Mouse (Mus musculus) central nervous system, embryonic 18 days (tissue): Measurements from ENCODE around the gene Zfp36. TPM values are rescaled to one million over a fixed set of nuclear protein-coding genes. Genes with fewer than 3 reads are reported as not detected.

Experiments
- polyA plus RNA-seq: library from polyadenylated mRNA; depleted of rRNA; stranded (reverse); fragments of >200 nt; gene quantifications from 2 replicates; pipeline ENCODE4 v1.2.3, GENCODE M21; 2012; rRNA removed

Zfp36 gene
- 2.6 and 4.6 TPM in 2 replicates for polyA plus RNA-seq

DNA sequence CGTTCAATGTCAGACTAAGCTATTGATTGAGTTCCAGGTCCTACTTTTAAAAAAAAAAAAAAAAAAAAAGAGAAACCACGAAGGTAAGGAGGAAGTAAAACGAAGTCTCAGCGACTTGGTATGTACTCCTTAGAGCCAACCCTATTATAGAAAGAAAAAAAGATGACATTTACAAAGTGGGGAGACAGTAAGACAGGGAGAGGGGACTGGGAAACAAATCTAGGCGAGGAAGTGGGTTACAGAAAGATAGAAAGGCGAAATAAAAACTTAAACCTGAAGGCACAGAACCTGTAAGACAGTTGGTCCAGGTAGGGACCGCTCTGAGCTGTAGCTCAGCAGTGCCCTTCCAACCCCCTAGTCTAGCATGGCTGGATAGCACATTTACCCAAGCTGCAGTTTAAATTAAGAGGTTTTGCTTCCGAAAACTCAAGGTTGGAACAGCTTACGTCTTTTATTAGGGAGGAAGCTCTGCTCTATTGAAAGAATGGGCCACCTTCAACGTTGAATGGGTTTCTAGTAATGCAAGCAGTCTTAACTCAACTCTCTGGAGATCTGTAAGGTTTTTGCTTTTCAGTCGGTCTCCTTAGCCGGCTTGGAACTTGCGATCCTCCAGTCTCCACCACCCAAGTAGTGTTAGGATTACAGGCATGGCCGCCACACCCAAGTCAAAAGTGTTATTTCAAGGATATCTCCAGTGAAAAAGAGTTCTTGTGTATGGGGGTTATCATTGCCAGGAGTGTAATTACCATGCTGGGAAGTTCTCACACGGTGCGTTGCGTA lies at the start of gene Zfp36:
Gene Zfp36, minus strand, starts transcription at position 17 of the 780 bp plus-strand sequence.

DNA sequence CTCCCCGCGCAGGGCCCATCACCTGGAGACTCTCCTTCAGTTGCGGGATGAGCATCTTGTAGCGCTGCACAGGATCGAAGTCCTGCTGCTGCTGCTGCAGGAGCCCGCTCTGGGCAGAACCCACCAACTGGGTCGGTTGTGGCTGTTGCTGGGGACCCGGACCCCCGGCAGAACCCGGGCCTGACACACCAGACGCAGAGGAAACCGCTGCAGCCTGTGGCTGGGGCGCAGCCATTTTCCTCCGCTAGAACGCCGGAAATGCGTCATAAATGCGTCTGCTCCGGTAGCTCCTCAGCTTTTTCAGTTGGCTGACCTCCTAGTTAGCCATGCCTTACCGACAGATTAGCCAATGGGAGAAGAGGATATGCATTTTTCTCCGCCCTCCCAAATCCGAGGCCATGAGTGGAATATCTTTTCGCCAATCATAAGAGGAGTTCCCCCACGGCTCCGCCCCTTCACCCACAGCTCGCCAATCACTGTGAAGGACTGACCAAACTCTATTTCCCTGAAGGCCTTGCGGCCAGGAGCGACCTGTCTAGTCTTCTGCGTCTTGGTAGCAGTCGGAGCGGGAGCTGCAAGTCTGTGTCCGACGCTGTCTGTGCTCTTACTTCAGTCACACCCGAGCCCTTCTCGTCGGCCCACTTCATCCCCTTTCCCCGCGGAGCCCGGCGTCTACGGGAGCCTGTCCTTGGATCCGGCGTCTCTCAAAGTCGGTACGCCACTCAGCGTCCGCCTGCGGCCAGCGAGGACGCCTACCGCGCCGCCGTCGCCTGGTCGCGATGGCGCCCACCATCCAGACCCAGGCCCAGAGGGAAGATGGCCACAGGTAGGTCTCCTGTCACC lies 12.6 kb upstream of the Zfp36 start, which contains the start of the genes Med29 and Paf1:
Gene Med29, minus strand, starts transcription at position 280 of the 843 bp plus-strand sequence.
Gene Paf1, plus strand, starts transcription at position 523 of the 843 bp plus-strand sequence.

DNA sequence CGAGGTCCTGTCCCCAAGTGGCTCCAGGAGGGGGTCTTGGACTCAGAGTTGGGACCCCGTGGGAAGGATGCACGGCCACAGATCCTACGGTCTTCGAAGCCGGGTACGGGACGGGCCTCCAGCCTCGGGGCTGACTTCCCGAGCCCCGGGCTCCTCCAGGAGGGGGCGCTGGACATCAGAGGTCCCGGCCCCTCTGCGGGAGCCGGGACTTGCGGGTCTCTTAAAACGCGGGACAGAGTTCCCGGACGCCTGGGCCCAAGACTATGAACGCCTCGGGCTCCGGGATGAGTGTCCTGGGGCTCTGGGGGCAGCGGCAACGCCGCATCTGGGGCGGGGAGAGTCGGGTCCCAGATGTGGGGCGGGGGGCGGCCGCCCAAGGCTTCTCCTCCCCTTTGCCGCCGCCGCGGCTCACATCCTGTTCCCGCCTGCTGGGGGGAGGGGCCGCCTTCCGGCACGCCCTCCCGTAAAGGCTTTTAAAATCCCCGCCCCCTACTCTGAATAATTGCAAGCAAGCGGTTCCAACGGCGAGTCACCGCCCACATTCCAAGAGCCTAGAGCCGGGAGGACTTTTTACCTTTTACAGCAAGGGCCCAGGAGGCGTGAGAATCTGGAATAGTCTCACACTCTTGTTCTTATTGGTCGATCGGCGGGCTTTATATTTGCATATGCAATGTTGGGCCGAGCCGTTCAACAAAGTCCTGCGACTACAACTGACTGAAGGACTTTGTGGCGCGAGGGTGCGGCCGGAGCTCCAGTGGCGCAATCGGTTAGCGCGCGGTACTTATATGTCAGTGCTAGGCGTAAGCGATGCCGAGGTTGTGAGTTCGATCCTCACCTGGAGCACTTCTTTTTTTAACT lies 7.6 kb downstream of the Zfp36 start, which contains the start of gene Plekhg2:
Gene Plekhg2, minus strand, starts transcription at position 349 of the 858 bp plus-strand sequence.

DNA sequence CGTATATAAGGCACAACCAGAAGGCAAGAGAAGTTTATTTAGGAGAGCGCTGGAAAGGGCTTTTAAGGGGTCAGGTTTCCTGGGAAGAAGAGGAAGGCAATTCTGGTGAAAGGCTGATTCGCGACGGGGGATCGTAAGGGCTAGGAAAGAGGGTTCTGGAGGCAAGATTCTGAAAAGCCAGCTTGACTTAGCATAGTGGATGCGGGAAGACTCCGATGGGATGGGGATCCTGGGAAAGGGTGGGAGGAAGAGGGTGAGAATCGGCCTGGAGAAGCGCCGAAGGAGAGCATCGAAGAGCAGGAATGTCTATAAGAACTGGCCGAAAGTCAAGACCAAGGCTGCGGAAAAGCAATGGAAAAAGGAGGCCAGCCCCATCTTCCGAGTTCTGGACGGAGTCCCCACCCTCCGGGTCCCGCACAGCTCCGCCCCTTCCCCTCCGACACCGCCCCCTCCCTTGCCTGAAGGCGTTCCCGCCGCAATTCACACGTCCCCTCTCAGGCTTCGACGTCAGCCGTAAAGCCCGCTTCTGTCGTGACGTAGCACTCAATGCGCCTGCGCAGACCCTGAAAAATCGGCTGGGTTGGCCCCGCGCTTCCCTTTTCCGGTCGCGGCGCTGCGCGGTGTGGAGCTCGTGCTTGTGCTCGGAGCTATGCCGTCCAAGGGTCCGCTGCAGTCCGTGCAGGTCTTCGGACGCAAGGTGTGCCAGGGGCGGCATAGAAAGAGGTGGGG lies 29.7 kb downstream of the Zfp36 start, which contains the start of gene Rps16:
Gene Rps16, plus strand, starts transcription at position 498 of the 729 bp plus-strand sequence.

DNA sequence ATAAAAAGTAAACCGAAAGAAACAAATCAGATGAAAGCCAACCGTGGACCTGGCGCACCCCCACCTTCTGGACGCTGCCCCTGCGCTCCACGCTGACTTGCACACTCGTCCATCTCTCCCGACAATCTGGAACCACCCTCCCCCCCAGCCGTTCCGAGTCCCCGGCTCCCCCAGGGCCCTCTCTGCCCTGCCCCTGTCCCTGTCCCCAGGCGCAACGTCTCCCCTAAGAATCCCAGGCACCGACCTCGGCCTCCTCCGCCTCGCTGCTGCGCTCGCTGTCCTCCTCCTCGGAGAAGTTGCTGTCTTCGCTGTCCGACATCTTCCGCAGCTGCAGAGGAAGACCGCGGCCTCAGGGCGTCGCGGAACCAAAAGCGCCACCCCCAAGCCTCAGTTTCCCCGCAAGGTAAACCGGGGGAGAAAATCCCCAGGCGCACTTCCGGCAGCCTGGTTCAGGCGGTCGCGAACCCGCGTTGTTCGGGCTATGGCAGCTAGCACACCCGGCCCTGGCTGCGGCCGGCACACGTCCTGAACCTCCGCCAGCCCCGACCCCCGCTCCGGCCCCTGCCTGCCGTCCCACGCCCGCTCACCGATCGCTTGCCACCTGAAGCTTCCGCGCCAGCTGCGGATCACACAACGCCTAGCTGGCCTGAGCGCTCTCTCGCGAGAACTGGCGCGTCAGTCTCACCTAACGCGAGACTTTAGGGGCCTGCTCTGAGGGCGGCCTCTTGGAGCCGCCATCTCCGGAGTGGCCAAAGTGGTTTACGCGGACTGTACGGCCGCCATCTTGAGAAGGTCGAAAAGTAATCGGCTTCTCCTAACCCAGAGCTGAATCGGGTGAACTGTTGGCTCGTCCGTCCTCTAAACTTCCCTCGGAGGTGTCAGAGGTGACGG lies 41.7 kb downstream of the Zfp36 start, which contains the start of gene Supt5:
Gene Supt5, minus strand, starts transcription at position 639 of the 891 bp plus-strand sequence.

Other genes starting within 250 kb of the Zfp36 start
- gene Fbl, start 210.5 kb downstream of the Zfp36 start, polyA plus RNA-seq: 203 and 219 TPM in 2 replicates
- 24.1 and 28.7 TPM in 2 replicates for gene Dyrk1b, start 200.8 kb downstream of the Zfp36 start, polyA plus RNA-seq
- gene Eid2, start 112.4 kb downstream of the Zfp36 start, polyA plus RNA-seq: 78.5 and 79.8 TPM in 2 replicates
- gene Eid2b, start 102.5 kb downstream of the Zfp36 start, polyA plus RNA-seq: 46.2 and 47.3 TPM in 2 replicates
- 1.9 and 2.3 TPM in 2 replicates for gene Selenov, start 89.1 kb downstream of the Zfp36 start, polyA plus RNA-seq
- gene Dll3, start 78.0 kb downstream of the Zfp36 start, polyA plus RNA-seq: 13.5 and 13.6 TPM in 2 replicates
- 87.3 and 91.7 TPM in 2 replicates for gene Timm50, start 68.2 kb downstream of the Zfp36 start, polyA plus RNA-seq
- gene Supt5, start 41.5 kb downstream of the Zfp36 start, polyA plus RNA-seq: 98.1 and 101 TPM in 2 replicates
- gene Rps16, start 29.6 kb downstream of the Zfp36 start, polyA plus RNA-seq: 1,114 and 1,140 TPM in 2 replicates
- 13.5 and 19.5 TPM in 2 replicates for gene Plekhg2, start 7.7 kb downstream of the Zfp36 start, polyA plus RNA-seq
- gene Med29, start 12.5 kb upstream of the Zfp36 start, polyA plus RNA-seq: 43.0 and 44.9 TPM in 2 replicates
- gene Paf1, start 12.7 kb upstream of the Zfp36 start, polyA plus RNA-seq: 104 and 110 TPM in 2 replicates
- 2.9 TPM in 2 replicates for gene Gmfg, start 57.2 kb upstream of the Zfp36 start, polyA plus RNA-seq
- gene Lrfn1, start 71.7 kb upstream of the Zfp36 start, polyA plus RNA-seq: 58.8 and 65.9 TPM in 2 replicates
- gene Ifnl2, start 130.2 kb upstream of the Zfp36 start, polyA plus RNA-seq: not detected in 2 replicates
- gene Ifnl3, start 142.6 kb upstream of the Zfp36 start, polyA plus RNA-seq: not detected in 2 replicates
- gene Sycn, start 160.6 kb upstream of the Zfp36 start, polyA plus RNA-seq: not detected in 2 replicates
- 0.20 and 3.1 TPM in 2 replicates for gene Nccrp1, start 167.0 kb upstream of the Zfp36 start, polyA plus RNA-seq
- 53.4 and 61.8 TPM in 2 replicates for gene Samd4b, start 217.9 kb upstream of the Zfp36 start, polyA plus RNA-seq
- 11.0 and 12.7 TPM in 2 replicates for gene Pak4, start 217.9 kb upstream of the Zfp36 start, polyA plus RNA-seq